Mouse (Mus musculus) adipose tissue, adult 10 weeks (tissue): ENCODE measurements around the gene Il4i1. TPM values are rescaled to one million over a fixed set of nuclear protein-coding genes. Genes with fewer than 3 reads are reported as not detected.

Experiments
- polyA plus RNA-seq: library from polyadenylated mRNA; stranded (reverse); fragments of 350-450 nt; fragmentation: Illumina TruSeq; extraction: RNeasy Lipid Tissue Mini Kit (QIAGEN cat#74804); gene quantifications from one replicate; pipeline ENCODE4 v1.2.3, GENCODE M21; 2014; ENCODE audit warnings: low read depth, low replicate concordance

Il4i1 gene
- 3.5 TPM for polyA plus RNA-seq

DNA sequence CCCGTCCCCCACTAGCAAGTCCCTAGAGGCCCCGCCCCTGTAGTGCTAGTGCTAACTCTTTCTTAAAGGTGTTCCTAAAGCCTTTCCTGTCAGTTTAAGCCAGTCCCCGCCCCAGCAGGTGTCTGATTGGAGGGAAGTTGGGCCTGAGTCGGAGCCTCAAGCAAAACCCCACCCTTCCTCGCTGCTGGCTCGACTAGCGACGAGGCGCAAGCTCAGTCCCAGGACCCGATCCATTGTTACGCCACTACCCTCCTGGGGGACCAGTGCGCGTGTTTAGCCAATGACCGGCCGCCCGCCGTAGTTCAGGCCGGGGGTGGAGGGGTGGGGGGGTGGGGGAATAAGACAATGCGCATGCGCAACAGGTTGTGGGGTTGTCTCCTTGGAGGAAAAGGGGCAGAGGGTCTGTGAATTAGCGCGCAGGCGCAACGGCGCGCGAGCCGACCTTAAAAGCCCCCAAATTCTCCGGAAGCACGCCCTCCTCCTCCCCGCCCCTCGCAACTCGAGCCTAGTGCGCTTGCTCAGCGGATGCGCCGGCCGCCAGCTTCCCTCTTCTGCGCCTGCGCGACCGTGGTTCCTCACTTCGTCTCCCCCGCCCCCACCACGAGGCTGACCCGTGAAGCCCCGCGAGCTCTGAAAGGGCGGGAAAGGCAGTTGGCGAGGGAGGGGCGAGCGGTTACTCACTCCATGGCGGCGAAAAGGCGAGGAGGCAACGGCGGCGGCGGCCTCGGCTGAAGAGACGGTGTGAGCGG is at the start of gene Il4i1, which contains the start of gene Nup62:
Gene Il4i1, plus strand, starts transcription at position 667 of the 749 bp plus-strand sequence.
Gene Nup62, plus strand, starts transcription at position 368 of the 749 bp plus-strand sequence.

DNA sequence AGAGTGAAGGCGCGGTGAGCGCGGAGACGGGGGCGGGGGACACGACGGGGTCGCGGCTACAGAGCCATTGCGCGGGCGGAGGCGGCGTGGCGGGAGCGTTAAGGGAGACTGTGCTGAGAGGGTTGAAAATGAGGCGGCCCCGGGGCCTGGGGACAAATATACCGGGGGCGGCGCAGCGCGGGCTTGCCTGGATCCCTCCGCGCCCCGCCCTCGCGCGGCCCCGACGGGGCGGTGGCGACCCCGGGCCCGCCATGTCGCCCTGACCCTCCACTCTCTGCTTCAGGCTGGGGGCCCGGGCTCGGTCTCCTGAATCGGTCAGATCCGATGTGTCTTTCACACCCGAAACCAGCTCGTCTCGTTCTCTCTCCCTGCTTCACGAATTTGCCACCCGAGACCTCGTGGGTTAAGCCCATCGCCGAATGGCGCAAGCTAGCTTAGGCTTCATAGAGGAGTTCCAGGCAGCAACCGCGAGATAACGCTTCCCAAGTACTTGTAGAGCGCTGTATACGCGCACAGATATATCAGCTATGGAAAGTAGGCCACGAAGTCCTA is 359 bp downstream of the Il4i1 start, which contains the start of gene Atf5:
Gene Atf5, minus strand, starts transcription at position 189 of the 552 bp plus-strand sequence.

DNA sequence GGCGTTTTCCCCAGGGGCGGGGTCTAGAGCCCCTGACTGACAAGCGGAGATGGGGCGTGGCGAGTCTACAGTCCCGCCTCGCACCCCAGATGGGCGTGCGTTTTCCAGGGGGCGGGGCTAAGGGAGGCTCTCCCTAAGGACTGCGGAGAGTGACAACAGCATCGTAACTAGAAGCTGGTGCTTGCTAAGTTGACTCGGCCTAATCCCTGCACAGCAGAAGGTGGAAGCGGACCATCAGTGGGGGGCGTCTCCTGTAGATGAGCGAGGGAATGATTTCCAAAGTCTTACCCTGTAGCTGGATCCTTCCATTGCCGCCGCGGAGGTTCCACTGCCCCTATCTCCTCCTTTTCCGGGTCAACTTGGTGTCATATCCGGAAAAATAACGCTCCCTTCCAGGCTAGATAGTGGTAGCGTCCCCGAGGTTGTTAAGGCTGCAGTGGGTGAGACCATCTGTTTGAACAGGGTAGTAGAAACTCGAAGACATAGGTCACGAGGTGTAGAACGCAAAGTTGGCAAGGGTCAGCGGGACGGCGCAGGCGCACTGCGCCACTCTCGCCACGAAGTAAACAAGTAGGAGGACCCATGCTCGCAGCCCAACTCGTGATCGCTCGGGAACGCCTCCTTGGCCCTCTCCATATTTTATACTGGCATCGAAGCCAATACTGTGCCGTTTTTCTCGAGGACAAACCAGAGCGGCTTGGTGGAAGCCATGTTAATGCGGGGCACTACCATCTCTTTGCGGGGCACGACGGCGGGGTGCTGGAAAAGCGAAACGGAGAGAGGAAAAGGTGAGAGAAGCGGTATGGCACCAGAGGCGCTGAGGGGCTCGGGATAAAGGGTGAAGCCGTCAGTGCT is 32.6 kb downstream of the Il4i1 start, which contains the start of the genes Akt1s1 and Tbc1d17:
Gene Akt1s1, plus strand, starts transcription at position 431 of the 855 bp plus-strand sequence.
Gene Tbc1d17, minus strand, starts transcription at position 519 of the 855 bp plus-strand sequence.

GRCm38 (mm10) chr7:44857042-44857552 is 40.9 kb downstream of the Il4i1 start, which contains the start of gene Pnkp:
TSS of gene Pnkp (plus strand) at chr7:44857139.

GRCm38 (mm10) chr7:44869697-44870528 is 53.7 kb downstream of the Il4i1 start, which contains the start of gene Ptov1:
TSS of gene Ptov1 (minus strand) at chr7:44869788.

Other genes starting within 250 kb of the Il4i1 start
- gene Napsa, start 244.0 kb upstream of the Il4i1 start, polyA plus RNA-seq, result 13.2 TPM
- 17.2 TPM for gene Kcnc3, start 225.7 kb upstream of the Il4i1 start, polyA plus RNA-seq
- gene Myh14, start 145.5 kb upstream of the Il4i1 start, polyA plus RNA-seq, result 9.1 TPM
- 5.2 TPM for gene Izumo2, start 107.6 kb upstream of the Il4i1 start, polyA plus RNA-seq
- 29.0 TPM for gene Vrk3, start 68.0 kb upstream of the Il4i1 start, polyA plus RNA-seq
- gene Zfp473, start 65.3 kb upstream of the Il4i1 start, polyA plus RNA-seq, result 0.26 TPM
- 20.1 TPM for gene Nup62, start 299 bp upstream of the Il4i1 start, polyA plus RNA-seq
- 71.7 TPM for gene Atf5, start 271 bp downstream of the Il4i1 start, polyA plus RNA-seq
- gene Akt1s1, start 32.6 kb downstream of the Il4i1 start, polyA plus RNA-seq, result 54.3 TPM
- gene Tbc1d17, start 32.7 kb downstream of the Il4i1 start, polyA plus RNA-seq, result 65.2 TPM
- 30.0 TPM for gene Pnkp, start 40.8 kb downstream of the Il4i1 start, polyA plus RNA-seq
- 146 TPM for gene Ptov1, start 53.4 kb downstream of the Il4i1 start, polyA plus RNA-seq
- gene Med25, start 76.3 kb downstream of the Il4i1 start, polyA plus RNA-seq, result 66.0 TPM
- 22.8 TPM for gene Fuz, start 79.7 kb downstream of the Il4i1 start, polyA plus RNA-seq
- 62.5 TPM for gene Ap2a1, start 113.1 kb downstream of the Il4i1 start, polyA plus RNA-seq
- gene Tsks, start 126.8 kb downstream of the Il4i1 start, polyA plus RNA-seq, result 12.6 TPM
- gene Cpt1c, start 158.5 kb downstream of the Il4i1 start, polyA plus RNA-seq, result 8.7 TPM
- gene Prmt1, start 170.2 kb downstream of the Il4i1 start, polyA plus RNA-seq, result 132 TPM
- gene Irf3, start 181.3 kb downstream of the Il4i1 start, polyA plus RNA-seq, result 87.2 TPM
- gene Bcl2l12, start 182.3 kb downstream of the Il4i1 start, polyA plus RNA-seq, result 18.5 TPM
- gene Scaf1, start 200.0 kb downstream of the Il4i1 start, polyA plus RNA-seq, result 57.7 TPM
- gene Rras, start 201.6 kb downstream of the Il4i1 start, polyA plus RNA-seq, result 131 TPM
- 15.7 TPM for gene Prr12, start 236.5 kb downstream of the Il4i1 start, polyA plus RNA-seq
- gene Nosip, start 246.0 kb downstream of the Il4i1 start, polyA plus RNA-seq, result 43.3 TPM
- 40.3 TPM for gene Prrg2, start 246.3 kb downstream of the Il4i1 start, polyA plus RNA-seq